Mouse (Mus musculus): Measurements from ENCODE around the gene Fgfr2. TPM values are rescaled to one million over a fixed set of nuclear protein-coding genes. Genes with fewer than 3 reads are reported as not detected.

The Fgfr2 gene
- total and polyA plus RNA-seq, 2 experiments from 2014 or later = 17.1 to 47.6 TPM

GRCm38 (mm10) chr7:133094711-133095495 lies 28.2 kb downstream of the Fgfr2 start:
- Histone ChIP-seq H3K27me3 (ENCODE audit: insufficient read depth, low read length) (no peaks in the 10 kb centered on the region), H3K4me3 (ENCODE audit: low read depth, low read length) (no peak overlapping the region), H3K9me3 (ENCODE audit: low read length) (no peaks in the 10 kb centered on the region), H3K9ac (no peak overlapping the region), H3K4me2 (ENCODE audit: low read depth) (no peak overlapping the region), H3K36me3 (ENCODE audit: insufficient read depth) (no peaks in the 10 kb centered on the region), H3K27ac (ENCODE audit: low read depth, low read length) (no peak overlapping the region), H3K4me1 (ENCODE audit: insufficient read depth) (peaks cover 13% of the 10 kb centered on the region)
- ATAC-seq (no peak), DNase-seq (no peak)
- TF ChIP-seq CTCF (IDR thresholded peaks at IDR 0.05; ENCODE audit: low read depth) = no peak
- whole genome bisulfite sequencing = 69% methylated on average over 9 of the region's 9 CpGs

GRCm38 (mm10) chr7:133094161-133094560 lies 29.0 kb downstream of the Fgfr2 start:
- H3K4me1 ChIP-seq (ENCODE audit: insufficient read depth) = peaks cover 18% of the 10 kb centered on the region

GRCm38 (mm10) chr7:133093731-133094130 lies 29.4 kb downstream of the Fgfr2 start:
- Histone ChIP-seq H3K36me3 (ENCODE audit: insufficient read depth) (no peaks in the 10 kb centered on the region), H3K4me1 (ENCODE audit: insufficient read depth) (peaks cover 22% of the 10 kb centered on the region), H3K27me3 (ENCODE audit: insufficient read depth, low read length) (no peaks in the 10 kb centered on the region), H3K27ac (ENCODE audit: low read depth, low read length) (no peak overlapping the region), H3K9ac (no peak overlapping the region), H3K4me2 (ENCODE audit: low read depth) (no peak overlapping the region), H3K4me3 (ENCODE audit: low read depth, low read length) (no peak overlapping the region), H3K9me3 (ENCODE audit: low read length) (no peaks in the 10 kb centered on the region)
- DNase-seq (no peak), ATAC-seq (no peak)
- no peak for TF ChIP-seq CTCF (IDR thresholded peaks at IDR 0.05; ENCODE audit: low read depth)
- WGBS = 66% methylated on average over 5 of the region's 5 CpGs

More at GRCm38 (mm10) chr7:133094161-133094560, 29.0 kb downstream of the Fgfr2 start:
- no peaks in the 10 kb centered on the region for H3K9me3 ChIP-seq (ENCODE audit: low read length)
- H3K4me3 ChIP-seq (ENCODE audit: low read depth, low read length) = no peak overlapping the region
- H3K9ac ChIP-seq = no peak overlapping the region
- no peaks in the 10 kb centered on the region for H3K27me3 ChIP-seq (ENCODE audit: insufficient read depth, low read length)
- H3K36me3 ChIP-seq (ENCODE audit: insufficient read depth) = no peaks in the 10 kb centered on the region
- TF ChIP-seq CTCF (IDR thresholded peaks at IDR 0.05; ENCODE audit: low read depth) = no peak
- 88% methylated on average over 3 of the region's 3 CpGs for WGBS
- no peak overlapping the region; the same call in 1 of the 2 replicates for H3K27ac ChIP-seq (ENCODE audit: low read depth, low read length)
- no peak for DNase-seq
- ATAC-seq = no peak
- H3K4me2 ChIP-seq (ENCODE audit: low read depth) = no peak overlapping the region

- WGBS = 82% methylated on average over 4 of the region's 4 CpGs
- H3K27me3 ChIP-seq (ENCODE audit: insufficient read depth, low read length) = no peaks in the 10 kb centered on the region
Measured at GRCm38 (mm10) chr7:133090641-133091040, 32.5 kb downstream of the Fgfr2 start.

GRCm38 (mm10) chr7:133089621-133090260 lies 33.4 kb downstream of the Fgfr2 start:
- no peak overlapping the region for H3K27ac ChIP-seq (ENCODE audit: low read depth, low read length)
- TF ChIP-seq CTCF (IDR thresholded peaks at IDR 0.05; ENCODE audit: low read depth) = no peak
- 31% methylated on average over 11 of the region's 11 CpGs for WGBS
- no peak overlapping the region for H3K4me3 ChIP-seq (ENCODE audit: low read depth, low read length)
- no peaks in the 10 kb centered on the region for H3K9me3 ChIP-seq (ENCODE audit: low read length)
- peak overlapping the region; percentile 15 for H3K4me2 ChIP-seq (ENCODE audit: low read depth)
- H3K27me3 ChIP-seq (ENCODE audit: insufficient read depth, low read length) = no peaks in the 10 kb centered on the region
- H3K4me1 ChIP-seq (ENCODE audit: insufficient read depth) = peaks cover 23% of the 10 kb centered on the region
- DNase-seq = no peak
- peak; percentile 53; the same call in 1 of the 2 replicates for ATAC-seq
- no peaks in the 10 kb centered on the region for H3K36me3 ChIP-seq (ENCODE audit: insufficient read depth)
- no peak overlapping the region for H3K9ac ChIP-seq

More at GRCm38 (mm10) chr7:133090641-133091040, 32.5 kb downstream of the Fgfr2 start:
- no peak overlapping the region for H3K4me2 ChIP-seq (ENCODE audit: low read depth)
- TF ChIP-seq CTCF (IDR thresholded peaks at IDR 0.05; ENCODE audit: low read depth) = no peak
- no peak overlapping the region for H3K9ac ChIP-seq
- H3K4me3 ChIP-seq (ENCODE audit: low read depth, low read length) = no peak overlapping the region
- peaks cover 23% of the 10 kb centered on the region for H3K4me1 ChIP-seq (ENCODE audit: insufficient read depth)
- ATAC-seq = no peak
- H3K9me3 ChIP-seq (ENCODE audit: low read length) = no peaks in the 10 kb centered on the region
- H3K36me3 ChIP-seq (ENCODE audit: insufficient read depth) = no peaks in the 10 kb centered on the region
- DNase-seq = no peak
- H3K27ac ChIP-seq (ENCODE audit: low read depth, low read length) = no peak overlapping the region

- Histone ChIP-seq H3K9ac (peak overlapping the region; percentile 14; the same call in 1 of the 2 replicates), H3K27ac (ENCODE audit: low read depth, low read length) (peak overlapping the region; percentile 72), H3K27me3 (ENCODE audit: insufficient read depth, low read length) (no peaks in the 10 kb centered on the region), H3K4me3 (ENCODE audit: low read depth, low read length) (no peak overlapping the region), H3K4me1 (ENCODE audit: insufficient read depth) (peaks cover 23% of the 10 kb centered on the region), H3K4me2 (ENCODE audit: low read depth) (peak overlapping the region; percentile 39), H3K36me3 (ENCODE audit: insufficient read depth) (no peaks in the 10 kb centered on the region), H3K9me3 (ENCODE audit: low read length) (no peaks in the 10 kb centered on the region)
- peak; percentile 80 for ATAC-seq
- WGBS = 12% methylated on average over 11 of the region's 11 CpGs
- DNase-seq = peak; percentile 76
- TF ChIP-seq CTCF (IDR thresholded peaks at IDR 0.05; ENCODE audit: low read depth) = no peak
Measured at GRCm38 (mm10) chr7:133088830-133089261, 34.3 kb downstream of the Fgfr2 start.

- TF ChIP-seq CTCF (IDR thresholded peaks at IDR 0.05; ENCODE audit: low read depth) = no peak
- no peaks in the 10 kb centered on the region for H3K27me3 ChIP-seq (ENCODE audit: insufficient read depth, low read length)
- peak overlapping the region; percentile 72 for H3K27ac ChIP-seq (ENCODE audit: low read depth, low read length)
- ATAC-seq (no peak), DNase-seq (no peak)
- peak overlapping the region; percentile 14; the same call in 1 of the 2 replicates for H3K9ac ChIP-seq
- peaks cover 23% of the 10 kb centered on the region for H3K4me1 ChIP-seq (ENCODE audit: insufficient read depth)
- no peak overlapping the region for H3K4me3 ChIP-seq (ENCODE audit: low read depth, low read length)
- 47% methylated on average over 4 of the region's 4 CpGs for WGBS
- peak overlapping the region; percentile 39 for H3K4me2 ChIP-seq (ENCODE audit: low read depth)
- no peaks in the 10 kb centered on the region for H3K36me3 ChIP-seq (ENCODE audit: insufficient read depth)
- no peaks in the 10 kb centered on the region for H3K9me3 ChIP-seq (ENCODE audit: low read length)
Measured at GRCm38 (mm10) chr7:133088411-133088810, 34.7 kb downstream of the Fgfr2 start.

All from forebrain, postnatal 0 days (tissue).